Mouse (Mus musculus): ENCODE results near the gene Gm11554.
"Not testable (repeated sequence)": the region's sequence is repeated elsewhere in the genome, so short reads cannot be mapped to it uniquely, and the experiment has no call there.

Gm11554 gene

DNA sequence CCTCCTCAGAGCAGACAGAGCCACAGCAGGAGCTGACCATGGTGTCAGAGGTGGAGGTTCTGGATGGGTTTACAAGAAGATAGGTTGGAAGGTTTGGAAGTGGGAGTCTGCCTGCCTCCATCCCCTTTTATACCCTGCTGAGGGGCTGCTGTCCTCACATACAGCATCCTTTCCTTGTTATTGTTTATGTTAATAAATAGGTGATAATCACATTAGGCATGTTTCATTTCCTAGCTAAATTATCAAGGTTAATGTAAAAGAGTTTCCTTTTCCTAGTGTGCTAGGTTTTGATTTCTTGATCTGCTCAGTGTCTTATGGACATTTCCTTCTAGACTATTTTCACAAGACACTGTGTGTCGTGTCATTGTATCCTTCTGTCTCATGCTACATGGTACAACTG lies at the start of gene Gm11554:
TSS of gene Gm11554 (minus strand) at position 101 of the 400 bp plus-strand sequence.
- DNase-seq = not testable (repeated sequence)

DNA sequence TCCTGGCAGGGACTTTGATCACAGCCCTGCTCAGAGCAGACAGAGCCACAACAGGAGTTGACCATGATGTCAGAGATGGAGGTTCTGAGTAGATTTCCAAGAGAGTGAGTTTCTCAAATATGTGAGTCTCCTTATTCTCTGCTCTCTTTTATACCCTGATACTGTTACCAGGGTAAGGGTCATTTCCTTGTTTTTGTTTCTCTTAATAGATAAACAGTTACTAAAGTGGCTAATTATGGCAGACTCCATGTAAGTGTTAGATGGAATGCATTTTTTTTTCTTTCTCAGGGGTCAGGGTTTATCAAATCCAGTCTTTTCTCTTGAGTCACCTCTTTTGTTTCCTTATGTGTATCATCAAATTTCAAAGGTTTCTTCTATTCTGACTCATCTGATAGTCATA lies 47.3 kb upstream of the Gm11554 start, which contains the start of gene Krtap4-16:
TSS of gene Krtap4-16 (minus strand) at position 101 of the 400 bp plus-strand sequence.
- no peak for DNase-seq

GRCm38 (mm10) chr11:99846746-99847145 lies 42.5 kb upstream of the Gm11554 start:
- no peak for DNase-seq

DNA sequence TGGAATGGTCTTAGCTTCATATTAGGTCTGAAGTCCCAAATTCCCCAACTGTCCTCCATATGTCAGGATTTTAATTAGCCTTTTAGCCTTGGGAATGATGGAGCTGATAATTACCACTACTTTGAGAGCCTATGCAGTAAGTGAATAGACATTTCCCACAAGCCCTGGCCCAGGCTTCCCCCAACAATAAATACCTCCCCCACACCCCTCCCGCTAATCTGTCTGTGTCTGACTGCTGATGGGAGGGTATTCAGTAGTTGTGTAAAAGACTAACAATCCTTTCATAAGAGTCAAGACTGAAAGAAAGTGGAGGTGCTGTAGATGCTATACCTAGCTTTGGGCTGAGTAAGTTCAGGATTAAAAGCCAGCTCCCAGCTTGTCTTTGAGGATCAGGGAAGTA lies 37.9 kb upstream of the Gm11554 start:
- DNase-seq = no peak

GRCm38 (mm10) chr11:99837966-99838365 lies 33.7 kb upstream of the Gm11554 start, which contains the start of gene 2300003K06Rik:
Gene 2300003K06Rik (minus strand): TSS chr11:99838066.
- no peak for DNase-seq

- not testable (repeated sequence) for DNase-seq
Observed at GRCm38 (mm10) chr11:99815566-99815965, 11.3 kb upstream of the Gm11554 start, which contains the start of gene Gm11564. Gene Gm11564 (minus strand): TSS chr11:99815666.

GRCm38 (mm10) chr11:99809792-99810191 lies 5.5 kb upstream of the Gm11554 start, which contains the start of gene Krtap4-13:
Gene Krtap4-13 (minus strand): TSS chr11:99809892.
- not testable (repeated sequence) for DNase-seq

DNA sequence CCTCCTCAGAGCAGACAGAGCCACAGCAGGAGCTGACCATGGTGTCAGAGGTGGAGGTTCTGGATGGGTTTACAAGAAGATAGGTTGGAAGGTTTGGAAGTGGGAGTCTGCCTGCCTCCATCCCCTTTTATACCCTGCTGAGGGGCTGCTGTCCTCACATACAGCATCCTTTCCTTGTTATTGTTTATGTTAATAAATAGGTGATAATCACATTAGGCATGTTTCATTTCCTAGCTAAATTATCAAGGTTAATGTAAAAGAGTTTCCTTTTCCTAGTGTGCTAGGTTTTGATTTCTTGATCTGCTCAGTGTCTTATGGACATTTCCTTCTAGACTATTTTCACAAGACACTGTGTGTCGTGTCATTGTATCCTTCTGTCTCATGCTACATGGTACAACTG lies 5.4 kb downstream of the Gm11554 start, which contains the start of gene Gm11569:
TSS of gene Gm11569 (minus strand) at position 101 of the 400 bp plus-strand sequence.
- not testable (repeated sequence) for DNase-seq

GRCm38 (mm10) chr11:99793367-99793766 lies 10.9 kb downstream of the Gm11554 start, which contains the start of gene Gm11596:
Gene Gm11596 (minus strand): TSS chr11:99793467.
- no peak for DNase-seq

DNA sequence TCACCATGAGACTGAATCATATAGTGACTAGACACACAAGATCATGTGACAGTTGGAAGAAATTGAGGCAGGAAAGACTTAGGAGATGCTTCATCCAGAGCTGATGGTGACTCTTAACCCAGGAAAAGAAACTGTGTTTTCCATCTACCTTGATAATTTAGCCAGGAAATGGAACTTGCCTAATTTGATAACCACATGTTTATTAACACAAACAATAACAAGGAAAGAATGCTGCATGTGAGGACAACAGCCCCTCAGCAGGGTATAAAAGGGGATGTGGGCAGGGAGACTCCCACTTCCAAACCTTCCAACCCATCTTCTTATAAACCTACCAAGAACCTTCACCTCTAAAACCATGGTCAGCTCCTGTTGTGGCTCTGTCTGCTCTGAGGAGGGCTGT lies 19.3 kb downstream of the Gm11554 start, which contains the start of gene Krtap4-9:
TSS of gene Krtap4-9 (plus strand) at position 301 of the 400 bp plus-strand sequence.
- not testable (repeated sequence) for DNase-seq

- DNase-seq = no peak
Observed at GRCm38 (mm10) chr11:99780604-99781003, 23.6 kb downstream of the Gm11554 start, which contains the start of gene Krtap4-8. Gene Krtap4-8 (minus strand): TSS chr11:99780704.

GRCm38 (mm10) chr11:99778401-99778800 lies 25.8 kb downstream of the Gm11554 start:
- DNase-seq = no peak

DNA sequence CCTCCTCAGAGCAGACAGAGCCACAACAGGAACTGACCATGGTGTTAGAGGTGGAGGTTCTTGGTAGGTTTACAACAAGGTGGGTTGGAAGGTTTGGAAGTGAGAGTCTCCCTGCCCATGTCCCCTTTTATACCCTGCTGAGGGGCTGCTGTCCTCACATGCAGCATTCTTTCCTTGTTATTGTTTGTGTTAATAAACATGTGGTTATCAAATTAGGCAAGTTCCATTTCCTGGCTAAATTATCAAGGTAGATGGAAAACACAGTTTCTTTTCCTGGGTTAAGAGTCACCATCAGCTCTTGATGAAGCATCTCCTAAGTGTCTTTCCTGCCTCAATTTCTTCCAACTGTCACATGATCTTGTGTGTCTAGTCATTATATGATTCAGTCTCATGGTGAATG lies 31.4 kb downstream of the Gm11554 start, which contains the start of gene Gm11595:
TSS of gene Gm11595 (minus strand) at position 101 of the 400 bp plus-strand sequence.
- not testable (repeated sequence) for DNase-seq

- no peak for DNase-seq
Observed at GRCm38 (mm10) chr11:99768410-99768809, 35.8 kb downstream of the Gm11554 start.

- no peak for DNase-seq
Observed at GRCm38 (mm10) chr11:99758877-99759276, 45.4 kb downstream of the Gm11554 start.

Measured in cerebellum, postnatal 25 days (tissue).